Mouse (Mus musculus) small intestine, adult 2 months (tissue): ENCODE results near the gene Pacrg.

Experiments used
- CTCF ChIP-seq: fragments of 200-500 bp; IDR thresholded peaks from 2 replicates; pipeline ENCODE4 v1.5.1; 2012; ENCODE audit warnings: low read depth, mild to moderate bottlenecking, control low read depth, inconsistent platforms, low read length, moderate library complexity, mixed read lengths; ENCODE audit not compliant: insufficient replicate concordance, insufficient read length; ENCODE audit errors: extremely low read depth
- POLR2A ChIP-seq: fragments of 200-500 bp; IDR thresholded peaks from 2 replicates; pipeline ENCODE4 v1.6.1; 2012; ENCODE audit warnings: low read depth, mild to moderate bottlenecking, control low read depth, inconsistent platforms, low read length, moderate library complexity

- TF ChIP-seq CTCF (no peak), POLR2A (no peak)
Measured at GRCm38 (mm10) chr17:10560053-10560452, 280.1 kb downstream of the Pacrg start.
